Mouse (Mus musculus): Measurements from ENCODE around the gene Camsap2.

The Camsap2 gene

GRCm38 (mm10) chr1:136345454-136346372 lies at the start of gene Camsap2:
TSS of gene Camsap2 (minus strand) at chr1:136346104.
- peak; percentile 97 for DNase-seq

DNA sequence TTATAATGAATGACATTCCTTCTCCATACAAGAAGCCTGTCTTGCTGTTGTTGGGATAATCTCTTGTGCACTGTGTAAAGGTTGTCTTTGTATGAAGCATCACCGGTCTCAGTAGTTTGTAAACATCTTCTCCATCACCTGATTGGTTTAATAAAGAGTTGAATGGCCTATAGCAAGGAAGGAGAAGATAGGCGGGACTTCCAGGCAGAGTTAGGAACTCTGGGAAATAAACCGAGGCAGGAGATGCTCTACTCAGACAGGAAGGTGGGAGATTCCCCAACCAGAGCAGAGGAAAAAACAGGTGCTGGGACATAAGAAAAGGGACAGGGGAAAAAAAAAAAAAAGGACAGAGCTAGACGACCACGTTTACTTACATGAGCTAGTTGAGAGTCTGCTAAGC lies 49.2 kb upstream of the Camsap2 start:
- DNase-seq, result no peak

DNA sequence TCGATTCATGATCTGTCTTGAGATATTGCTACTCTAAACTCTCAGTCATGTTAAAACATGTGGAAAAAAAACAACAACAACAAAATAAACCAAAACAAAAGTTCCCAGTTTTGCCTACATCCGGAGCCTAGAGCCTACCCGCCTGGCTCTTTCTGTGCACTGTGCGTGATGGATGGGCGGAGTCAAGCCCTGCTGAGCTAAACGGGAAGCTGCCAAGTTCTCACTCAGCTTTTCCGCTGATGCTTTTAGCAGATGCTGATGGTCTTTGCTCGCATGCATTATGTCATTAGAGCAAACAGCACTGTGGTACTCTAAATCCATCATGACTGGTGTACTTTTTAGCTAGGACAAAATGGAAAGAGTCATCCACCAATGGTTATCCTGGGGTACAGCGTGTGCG lies 48.6 kb upstream of the Camsap2 start:
- peak; percentile 20 for DNase-seq

DNA sequence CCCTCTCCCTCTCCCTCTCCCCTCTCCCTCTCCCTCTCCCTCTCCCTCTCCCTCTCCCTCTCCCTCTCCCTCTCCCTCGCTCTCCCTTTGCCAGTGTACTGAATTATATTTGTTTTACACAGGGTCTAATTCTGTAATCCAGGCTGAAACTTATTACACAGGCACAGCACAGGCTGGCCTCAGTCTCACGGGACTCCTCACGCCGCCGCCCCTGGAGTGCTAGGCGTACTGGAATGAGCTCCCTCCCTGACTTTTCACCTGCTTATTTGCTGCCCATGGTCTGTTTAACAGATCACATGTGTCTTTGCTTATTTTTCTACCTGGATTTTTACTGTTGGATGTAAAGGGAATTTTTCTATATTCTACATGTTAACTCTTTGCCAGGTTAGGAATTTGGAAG lies 41.0 kb upstream of the Camsap2 start:
- no peak for DNase-seq

- DNase-seq, result peak; percentile 50
Measured at GRCm38 (mm10) chr1:136381583-136381982, 35.7 kb upstream of the Camsap2 start.

DNA sequence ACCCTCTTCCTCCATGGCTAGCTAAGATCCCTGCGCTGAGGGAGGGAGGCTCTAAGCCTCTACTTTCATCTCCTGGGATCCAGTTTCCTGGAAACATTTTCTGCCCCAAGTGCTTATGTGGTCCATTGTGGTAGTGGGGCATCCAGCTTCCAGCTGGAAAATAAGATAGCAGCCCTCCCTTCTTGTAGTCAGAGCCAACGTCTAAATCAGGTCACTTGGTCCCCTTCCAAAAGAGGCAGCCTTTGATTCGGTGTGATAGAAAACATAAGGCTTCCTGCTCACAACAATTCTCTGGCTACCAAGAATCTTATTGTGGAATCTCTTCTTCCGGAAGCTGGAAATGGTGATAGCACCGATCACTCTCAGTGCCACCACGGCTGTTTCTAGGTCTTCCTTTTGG lies 35.3 kb upstream of the Camsap2 start:
- peak; percentile 29 for DNase-seq

- no peak for DNase-seq
Measured at GRCm38 (mm10) chr1:136380606-136381005, 34.7 kb upstream of the Camsap2 start.

DNA sequence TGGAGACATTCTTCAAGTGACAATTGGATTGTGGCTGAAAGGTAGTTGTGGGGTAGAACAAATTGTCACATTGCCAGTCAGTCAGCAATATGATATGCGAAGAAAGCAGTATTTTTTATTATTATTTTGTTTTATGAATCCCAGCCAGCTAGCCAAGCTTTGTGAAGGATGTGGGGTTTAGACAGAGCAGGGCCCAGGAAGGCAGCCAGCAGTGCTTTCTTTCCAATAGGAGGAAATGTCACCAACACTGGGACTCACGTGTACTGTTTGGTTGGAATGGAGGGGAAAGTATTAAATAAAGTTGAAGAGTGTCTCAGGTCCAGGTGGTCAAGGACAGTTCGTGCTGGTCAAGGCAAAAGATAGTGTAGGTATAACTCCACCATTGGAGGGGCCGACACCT lies 34.3 kb upstream of the Camsap2 start:
- no peak for DNase-seq

GRCm38 (mm10) chr1:136379261-136379660 lies 33.4 kb upstream of the Camsap2 start:
- no peak for DNase-seq

DNA sequence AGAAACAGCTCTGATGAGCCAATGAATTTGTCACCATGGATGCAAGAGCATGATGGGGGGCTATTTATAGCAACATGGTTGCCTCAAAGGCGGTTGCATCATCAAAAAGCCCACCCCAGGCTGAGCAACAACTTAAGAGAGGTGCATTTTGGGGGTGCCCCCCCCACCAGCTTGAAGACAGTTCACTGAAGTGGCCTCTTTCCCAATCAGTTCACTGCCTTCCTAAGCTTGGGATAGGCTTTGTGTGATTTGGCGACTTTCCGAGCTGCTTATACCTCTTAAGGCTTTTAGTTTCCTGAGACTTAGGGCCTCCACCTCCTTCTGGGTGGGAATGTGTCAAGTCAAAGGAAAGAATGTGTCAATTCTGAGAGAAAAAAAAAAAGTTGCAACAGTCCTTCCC lies 20.1 kb upstream of the Camsap2 start:
- DNase-seq, result peak; percentile 74

- peak; percentile 83 for DNase-seq
Measured at GRCm38 (mm10) chr1:136364711-136365110, 18.8 kb upstream of the Camsap2 start.

DNA sequence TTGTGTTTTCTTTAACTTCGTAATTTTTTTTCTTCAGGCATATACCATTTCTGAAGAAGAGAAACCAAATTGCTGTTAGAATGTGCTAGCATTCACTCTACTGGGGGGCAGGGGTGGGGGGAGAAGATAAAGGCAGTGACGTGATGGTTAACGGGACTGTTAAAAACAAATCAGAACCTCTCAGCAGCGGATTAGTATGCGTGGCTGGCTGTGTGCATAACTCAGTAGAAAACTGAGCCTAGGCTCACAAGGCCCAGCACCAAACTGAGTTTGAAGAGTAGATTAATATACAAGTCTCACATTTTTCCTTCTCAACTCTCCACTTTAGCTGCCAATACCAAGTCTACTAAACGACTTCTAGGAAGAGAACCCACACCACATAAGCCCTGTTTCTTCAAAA lies 17.1 kb upstream of the Camsap2 start:
- no peak for DNase-seq

DNA sequence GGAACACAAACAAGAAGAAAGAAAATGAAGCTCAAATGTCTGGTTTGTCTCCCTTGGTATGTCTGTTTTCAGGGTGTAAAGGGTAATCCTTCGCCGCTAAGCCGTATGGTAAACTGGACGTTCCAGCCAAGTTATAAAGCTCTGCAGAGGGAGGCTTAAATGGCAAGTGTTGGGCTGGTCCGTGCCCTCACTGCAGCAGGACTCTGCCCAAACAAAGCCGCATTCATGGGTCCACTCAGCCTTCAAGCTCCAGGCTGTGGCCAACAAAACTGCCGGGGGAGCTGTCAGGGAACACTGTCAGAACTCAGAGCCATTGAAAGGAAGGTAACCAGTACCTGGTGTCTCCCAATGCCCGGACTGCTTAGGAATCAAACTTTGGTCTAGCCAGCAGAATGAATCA lies 16.7 kb upstream of the Camsap2 start:
- no peak for DNase-seq

DNA sequence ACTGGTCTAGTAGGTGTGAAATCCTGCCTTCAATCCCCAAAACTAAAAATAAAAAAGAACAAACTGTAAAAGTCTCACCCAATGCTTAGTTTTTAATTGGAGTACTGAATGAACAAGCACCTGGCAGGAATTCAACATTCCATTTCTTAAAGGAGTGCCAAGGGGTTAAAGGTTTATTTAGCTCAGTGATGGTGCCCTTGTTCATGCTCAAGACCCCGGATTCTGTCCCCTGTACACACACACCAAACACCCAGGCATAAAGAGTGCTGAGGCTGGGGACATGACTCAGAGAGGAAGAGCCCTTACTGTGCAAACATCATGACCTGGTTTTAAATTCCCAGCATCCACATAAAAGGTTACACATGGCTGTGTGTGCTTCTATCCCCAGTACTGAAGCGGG lies 15.5 kb upstream of the Camsap2 start:
- no peak for DNase-seq

DNA sequence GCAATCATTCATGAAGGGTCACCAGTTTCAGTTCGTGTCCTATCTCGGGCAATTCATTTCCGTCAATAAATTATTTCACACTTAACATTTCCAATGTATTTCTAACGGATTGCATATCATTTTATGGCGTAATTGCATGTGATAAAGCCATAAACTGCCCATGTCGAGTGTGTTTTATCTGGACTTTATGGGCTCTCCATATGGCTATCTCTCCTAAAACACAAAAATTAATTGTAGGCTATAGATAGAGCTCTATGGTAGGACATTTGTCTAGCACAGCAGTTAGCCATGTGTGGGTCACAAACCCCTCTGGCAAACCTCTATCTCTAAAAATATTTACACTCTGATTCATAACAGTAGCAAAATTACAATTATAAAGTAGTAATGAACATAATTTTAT lies 15.0 kb upstream of the Camsap2 start:
- DNase-seq, result no peak

- no peak for DNase-seq
Measured at GRCm38 (mm10) chr1:136358841-136359360, 13.0 kb upstream of the Camsap2 start.

- no peak for DNase-seq
Measured at GRCm38 (mm10) chr1:136355651-136356050, 9.7 kb upstream of the Camsap2 start.

- DNase-seq, result no peak
Measured at GRCm38 (mm10) chr1:136350699-136351200, 4.8 kb upstream of the Camsap2 start.

GRCm38 (mm10) chr1:136348137-136348536 lies 2.2 kb upstream of the Camsap2 start:
- DNase-seq, result no peak

DNA sequence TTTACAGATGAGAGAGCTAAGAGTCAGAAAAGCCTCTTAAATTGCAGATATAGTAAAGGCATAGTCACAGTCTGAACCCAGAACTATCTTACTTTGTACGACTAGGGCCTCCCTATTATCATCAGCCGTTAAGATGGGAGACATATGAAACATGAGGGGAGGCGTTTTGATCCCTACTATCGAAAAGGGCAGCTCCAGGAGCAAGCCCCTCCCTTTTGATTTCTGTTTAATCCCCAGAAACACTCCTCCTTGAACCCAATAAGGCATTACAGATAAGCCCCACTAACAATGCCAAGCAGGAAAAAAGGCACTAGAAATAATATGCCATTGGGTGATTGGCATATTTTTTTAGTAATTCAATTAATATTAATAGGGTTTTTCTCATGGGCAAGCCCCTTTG lies 1.2 kb upstream of the Camsap2 start:
- no peak for DNase-seq

- DNase-seq, result no peak
Measured at GRCm38 (mm10) chr1:136346373-136347035, 600 bp upstream of the Camsap2 start.

GRCm38 (mm10) chr1:136344768-136345453 lies 993 bp downstream of the Camsap2 start:
- DNase-seq, result no peak

DNA sequence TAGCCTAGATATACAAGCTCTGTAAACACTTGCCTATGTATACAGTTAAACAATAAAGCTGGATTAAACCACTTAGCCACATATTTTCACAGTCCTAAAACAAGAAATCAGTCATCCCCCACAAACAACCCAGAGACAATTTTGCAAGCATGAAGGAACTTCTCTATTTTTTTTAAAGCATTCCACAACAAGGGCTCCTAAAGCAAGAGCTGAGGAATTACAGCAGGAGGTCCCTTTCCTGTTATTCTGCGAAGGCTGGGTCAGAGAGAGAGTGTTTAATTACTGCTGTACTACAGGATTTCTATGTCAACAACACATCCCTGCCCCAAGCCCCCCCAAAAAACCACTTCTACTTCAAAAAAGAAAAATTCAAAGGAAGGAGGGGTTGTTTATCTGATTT lies 1.6 kb downstream of the Camsap2 start:
- no peak for DNase-seq
